Mouse (Mus musculus) neural tube, embryonic 12.5 days (tissue): ENCODE data around the gene Rcan2. TPM values are rescaled to one million over a fixed set of nuclear protein-coding genes. Genes with fewer than 3 reads are reported as not detected.

Experiments
- ATAC-seq: fragments of 200-750 bp; cut with Nextera tagmentation; 2 replicates; pipeline ENCODE4 v1.8.0; 2017; ENCODE audit warnings: low read depth, mild to moderate bottlenecking, moderate TSS enrichment, moderate library complexity; ENCODE audit not compliant: low FRiP score
- H3K27ac ChIP-seq: fragments of 300-500 bp; sonication (generic); 2 replicates; pipeline ENCODE4 v1.5.1; 2016
- H3K27me3 ChIP-seq: fragments of 300-500 bp; sonication (generic); replicated peaks from 2 replicates; pipeline ENCODE4 v1.6.1; 2016; ENCODE audit warnings: mild to moderate bottlenecking
- H3K36me3 ChIP-seq: fragments of 300-500 bp; sonication (generic); 2 replicates; pipeline ENCODE4 v1.6.1; 2016; ENCODE audit warnings: mild to moderate bottlenecking
- H3K4me1 ChIP-seq: fragments of 300-500 bp; sonication (generic); 2 replicates; pipeline ENCODE4 v1.6.1; 2016
- H3K4me2 ChIP-seq: fragments of 300-500 bp; sonication (generic); replicated peaks from 2 replicates; pipeline ENCODE4 v1.6.1; 2016; ENCODE audit warnings: mild to moderate bottlenecking
- H3K4me3 ChIP-seq: fragments of 300-500 bp; sonication (generic); 2 replicates; pipeline ENCODE4 v1.5.1; 2016
- H3K9ac ChIP-seq: fragments of 300-500 bp; sonication (generic); 2 replicates; pipeline ENCODE4 v1.6.1; 2016; ENCODE audit warnings: mild to moderate bottlenecking
- H3K9me3 ChIP-seq: fragments of 300-500 bp; sonication (generic); 2 replicates; pipeline ENCODE4 v1.6.1; 2016; ENCODE audit warnings: mild to moderate bottlenecking
- WGBS: fragments of 180-500 bp; shearing (Covaris S2); methylation state at CpG from one replicate; pipeline ENCODE4 v1.1.7; 2016; 5-methylcytosine and 5-hydroxymethylcytosine counted together
- polyA plus RNA-seq: library from polyadenylated mRNA; unstranded; fragments of >200 nt; fragmentation: Nextera tagmentation; extraction: Ambion mirVana; gene quantifications from 2 replicates; pipeline ENCODE4 v1.2.1, GENCODE M21; 2016

Rcan2 gene
- polyA plus RNA-seq, result 48.8 and 49.5 TPM in 2 replicates

DNA sequence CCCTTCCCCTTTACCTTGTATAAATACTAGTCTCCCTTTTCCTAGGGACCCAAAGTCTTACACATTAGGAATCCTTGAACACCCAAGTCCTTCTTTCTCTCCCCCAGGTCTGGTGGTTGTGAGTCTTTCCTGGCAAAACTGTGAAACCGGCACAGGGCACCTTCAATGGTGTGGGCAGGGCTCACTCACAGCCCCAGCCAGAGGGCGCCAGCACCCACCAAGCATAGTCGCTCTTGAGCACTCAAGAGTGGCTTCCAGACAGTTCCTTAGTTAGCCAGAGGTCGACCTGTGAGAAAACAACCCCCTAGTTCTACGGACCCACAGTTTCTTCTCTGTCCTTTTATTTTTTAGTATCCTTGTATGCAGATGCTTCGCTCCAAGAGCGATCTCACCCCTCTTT lies at the start of gene Rcan2:
Rcan2 (plus strand) TSS at position 275 of the 400 bp plus-strand sequence.
- H3K36me3 ChIP-seq, result no peaks in the 10 kb centered on the region
- WGBS, result 2% methylated on average over 7 of the region's 7 CpGs
- ATAC-seq, result peak; percentile 78
- peak within 1 kb of the TSS; percentile 67 for H3K4me3 ChIP-seq
- peaks cover 8% of the 10 kb centered on the region; the same call in 1 of the 2 replicates for H3K4me1 ChIP-seq
- H3K9ac ChIP-seq, result peak within 1 kb of the TSS; percentile 70
- H3K27ac ChIP-seq, result no peak within 1 kb of the TSS
- peak within 1 kb of the TSS; percentile 97 for H3K4me2 ChIP-seq
- H3K9me3 ChIP-seq, result no peaks in the 10 kb centered on the region
- 0 out of 2 replicates have a peak, but pooled peaks cover 5% of the 10 kb centered on the region for H3K27me3 ChIP-seq

DNA sequence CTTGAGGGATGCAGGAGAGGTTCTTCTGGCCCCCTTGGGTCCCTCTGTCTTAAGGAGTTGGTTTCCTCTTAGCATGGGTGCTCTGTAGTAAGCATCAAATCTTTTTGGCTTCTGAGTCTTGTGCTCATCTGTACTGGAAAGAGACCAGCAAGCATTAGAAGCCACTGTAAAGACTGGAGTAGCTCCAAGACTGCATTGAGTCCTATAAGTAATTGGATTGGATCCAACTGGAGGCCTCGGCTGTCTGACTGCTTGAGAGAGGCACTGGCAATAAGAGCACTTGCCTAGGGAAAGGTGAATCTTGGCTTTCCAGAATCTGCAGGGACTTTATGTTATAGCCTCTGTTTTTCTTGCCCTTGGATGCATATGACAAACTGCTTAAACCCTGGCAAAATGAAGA lies 48.3 kb upstream of the Rcan2 start:
- Histone ChIP-seq H3K9me3 (no peaks in the 10 kb centered on the region), H3K4me2 (no peak overlapping the region), H3K4me3 (no peak overlapping the region), H3K36me3 (no peaks in the 10 kb centered on the region), H3K27ac (no peak overlapping the region), H3K27me3 (no peaks in the 10 kb centered on the region), H3K9ac (no peak overlapping the region), H3K4me1 (no peaks in the 10 kb centered on the region)
- no peak for ATAC-seq
- 82% methylated on average over 1 of the region's 1 CpGs for WGBS

DNA sequence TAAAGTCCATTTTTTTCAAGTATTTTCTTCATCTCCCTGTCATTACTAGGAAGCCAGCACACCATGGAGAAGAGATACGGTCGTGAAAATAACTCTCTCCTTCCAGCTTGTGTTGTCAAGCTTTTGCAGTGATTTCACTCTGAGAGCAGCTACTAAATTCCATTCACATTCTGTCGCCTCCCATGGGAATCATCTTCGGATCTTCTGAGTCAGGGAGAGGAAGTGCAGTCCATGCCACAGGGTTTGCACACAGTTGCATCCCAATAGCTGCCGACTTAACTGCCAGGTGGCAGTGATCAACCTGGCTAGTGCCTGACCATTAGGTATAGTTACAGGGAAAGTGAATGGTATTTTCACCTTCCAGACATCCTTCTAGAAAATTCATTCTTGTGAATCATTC lies 46.5 kb upstream of the Rcan2 start:
- H3K27me3 ChIP-seq, result no peaks in the 10 kb centered on the region
- H3K4me2 ChIP-seq, result no peak overlapping the region
- H3K9ac ChIP-seq, result no peak overlapping the region
- no peak overlapping the region for H3K4me3 ChIP-seq
- no peak for ATAC-seq
- 69% methylated on average over 5 of the region's 5 CpGs for WGBS
- no peaks in the 10 kb centered on the region for H3K9me3 ChIP-seq
- no peaks in the 10 kb centered on the region for H3K4me1 ChIP-seq
- H3K36me3 ChIP-seq, result no peaks in the 10 kb centered on the region
- no peak overlapping the region for H3K27ac ChIP-seq

DNA sequence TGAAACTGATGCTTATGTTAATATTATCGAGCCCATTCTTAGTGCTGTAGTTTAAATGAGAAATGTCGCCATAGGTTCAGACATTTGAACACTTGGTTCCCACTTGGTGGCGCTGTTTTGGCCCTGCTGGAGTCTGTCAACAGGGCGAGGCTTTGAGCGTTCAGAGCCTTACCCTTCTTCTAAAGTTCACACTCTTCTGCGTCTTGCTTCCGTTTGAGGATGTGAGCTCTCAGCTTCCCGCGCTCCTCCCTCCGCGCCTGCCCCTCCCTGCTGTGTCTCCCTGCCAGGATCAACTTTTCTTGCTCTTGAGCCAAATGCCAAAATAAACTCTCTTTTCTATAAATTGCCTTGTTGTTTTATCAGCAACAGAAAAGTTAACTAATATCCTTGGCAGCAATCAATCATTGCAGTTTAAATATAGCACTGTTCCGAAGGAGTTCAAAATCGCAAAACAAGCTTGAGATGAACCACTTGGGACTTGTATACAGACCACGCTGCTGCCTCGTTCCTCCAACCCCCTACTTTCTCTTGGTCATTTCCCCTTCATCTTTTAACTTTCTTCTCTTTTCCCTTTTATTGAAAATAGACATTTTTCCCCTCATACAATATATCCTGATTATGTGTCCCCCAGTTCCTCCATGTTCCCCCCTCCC lies 42.4 kb upstream of the Rcan2 start:
- Histone ChIP-seq H3K27ac (no peak overlapping the region), H3K27me3 (no peaks in the 10 kb centered on the region), H3K4me1 (no peaks in the 10 kb centered on the region), H3K4me2 (no peak overlapping the region), H3K9ac (no peak overlapping the region), H3K9me3 (no peaks in the 10 kb centered on the region), H3K4me3 (no peak overlapping the region), H3K36me3 (no peaks in the 10 kb centered on the region)
- WGBS, result 62% methylated on average over 15 of the region's 15 CpGs
- ATAC-seq, result no peak

DNA sequence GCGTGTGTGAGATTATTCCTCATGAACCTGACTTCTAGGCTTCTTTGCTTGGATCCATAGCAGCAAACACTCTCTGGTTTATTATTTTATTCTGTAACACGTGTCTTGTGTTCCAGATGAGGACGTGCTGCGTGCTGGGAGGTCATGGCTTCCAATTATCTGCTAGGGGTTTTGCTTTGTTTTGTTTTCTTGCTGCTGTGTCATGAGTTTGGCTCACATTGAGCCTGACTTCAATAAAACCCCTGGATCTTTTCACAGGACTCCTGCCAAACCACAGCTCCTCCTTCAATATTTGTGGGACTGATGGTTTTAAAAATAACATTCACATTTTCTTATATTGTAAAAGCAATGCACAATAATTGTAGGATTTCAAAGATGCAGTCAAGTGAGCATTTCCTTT lies 16.6 kb upstream of the Rcan2 start:
- no peaks in the 10 kb centered on the region for H3K9me3 ChIP-seq
- 85% methylated on average over 4 of the region's 4 CpGs for WGBS
- no peak overlapping the region for H3K4me3 ChIP-seq
- no peaks in the 10 kb centered on the region for H3K36me3 ChIP-seq
- H3K4me1 ChIP-seq, result no peaks in the 10 kb centered on the region
- H3K27ac ChIP-seq, result no peak overlapping the region
- no peak overlapping the region for H3K4me2 ChIP-seq
- H3K27me3 ChIP-seq, result no peaks in the 10 kb centered on the region
- no peak for ATAC-seq
- H3K9ac ChIP-seq, result no peak overlapping the region

DNA sequence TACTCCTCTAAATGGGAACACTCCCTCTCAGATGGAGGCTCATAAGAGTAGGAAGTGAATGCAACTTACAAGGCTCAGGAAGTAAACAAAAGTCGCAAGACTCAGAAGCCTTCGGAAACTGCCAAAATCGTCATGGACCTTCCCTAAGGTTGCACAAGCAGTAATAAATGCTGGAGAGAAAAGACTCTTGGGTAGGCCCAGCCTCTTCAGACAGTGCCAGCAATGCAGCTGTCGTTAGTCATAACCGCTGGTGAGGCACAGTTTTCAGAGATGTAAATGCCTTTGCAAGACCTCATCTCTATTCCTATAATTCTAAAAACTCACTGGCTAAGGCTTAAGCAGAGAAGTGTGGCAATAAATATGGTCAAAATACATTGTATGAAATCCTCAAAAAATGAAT lies 12.9 kb upstream of the Rcan2 start:
- ATAC-seq, result no peak
- Histone ChIP-seq H3K9ac (no peak overlapping the region), H3K9me3 (no peaks in the 10 kb centered on the region), H3K27ac (no peak overlapping the region), H3K4me1 (no peaks in the 10 kb centered on the region), H3K4me2 (no peak overlapping the region), H3K27me3 (no peaks in the 10 kb centered on the region), H3K4me3 (no peak overlapping the region), H3K36me3 (no peaks in the 10 kb centered on the region)
- WGBS, result 92% methylated on average over 5 of the region's 5 CpGs

DNA sequence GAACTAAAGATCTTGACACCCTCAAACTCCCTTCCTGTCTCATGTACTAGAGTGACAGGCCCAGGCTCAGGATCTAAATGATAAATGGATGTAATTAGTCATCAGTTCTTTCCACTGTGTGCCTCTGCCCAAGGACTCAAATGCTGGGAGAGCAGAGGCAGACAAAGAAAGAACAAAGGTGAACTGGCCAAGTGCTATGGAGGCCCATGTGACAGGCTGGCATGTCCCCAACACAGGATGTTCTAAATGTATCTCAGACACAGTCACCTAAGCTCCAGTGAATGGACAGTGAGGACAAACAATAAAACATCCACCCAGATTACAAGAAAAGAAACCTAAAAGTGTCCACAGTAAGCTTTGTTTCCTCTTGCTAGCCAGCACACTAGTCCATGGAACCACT lies 11.8 kb upstream of the Rcan2 start:
- no peak overlapping the region for H3K27ac ChIP-seq
- H3K9ac ChIP-seq, result no peak overlapping the region
- no peak overlapping the region for H3K4me2 ChIP-seq
- no peaks in the 10 kb centered on the region for H3K9me3 ChIP-seq
- ATAC-seq, result no peak
- H3K36me3 ChIP-seq, result no peaks in the 10 kb centered on the region
- no peaks in the 10 kb centered on the region for H3K27me3 ChIP-seq
- H3K4me3 ChIP-seq, result no peak overlapping the region
- H3K4me1 ChIP-seq, result no peaks in the 10 kb centered on the region

DNA sequence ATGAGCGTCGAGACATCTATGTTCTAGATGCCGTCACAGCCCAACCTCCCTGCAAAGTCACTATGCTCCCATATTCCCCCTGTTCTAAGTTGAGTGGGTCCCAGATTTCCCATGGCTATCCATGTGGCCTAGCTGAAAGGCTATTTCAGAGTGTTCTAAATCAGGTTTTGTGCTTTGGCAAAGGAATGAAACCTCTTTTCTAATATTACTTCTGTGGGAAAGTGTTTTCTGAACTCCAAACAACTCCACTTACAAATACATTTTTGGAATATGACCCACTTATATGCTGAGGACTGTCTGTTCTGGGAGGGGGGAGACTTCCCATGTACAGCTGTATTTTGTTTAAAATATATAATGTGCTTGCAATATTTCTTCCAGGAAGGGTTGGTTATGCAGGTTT lies 9.4 kb upstream of the Rcan2 start:
- WGBS, result 91% methylated on average over 3 of the region's 3 CpGs
- no peak for ATAC-seq
- H3K4me2 ChIP-seq, result no peak overlapping the region

DNA sequence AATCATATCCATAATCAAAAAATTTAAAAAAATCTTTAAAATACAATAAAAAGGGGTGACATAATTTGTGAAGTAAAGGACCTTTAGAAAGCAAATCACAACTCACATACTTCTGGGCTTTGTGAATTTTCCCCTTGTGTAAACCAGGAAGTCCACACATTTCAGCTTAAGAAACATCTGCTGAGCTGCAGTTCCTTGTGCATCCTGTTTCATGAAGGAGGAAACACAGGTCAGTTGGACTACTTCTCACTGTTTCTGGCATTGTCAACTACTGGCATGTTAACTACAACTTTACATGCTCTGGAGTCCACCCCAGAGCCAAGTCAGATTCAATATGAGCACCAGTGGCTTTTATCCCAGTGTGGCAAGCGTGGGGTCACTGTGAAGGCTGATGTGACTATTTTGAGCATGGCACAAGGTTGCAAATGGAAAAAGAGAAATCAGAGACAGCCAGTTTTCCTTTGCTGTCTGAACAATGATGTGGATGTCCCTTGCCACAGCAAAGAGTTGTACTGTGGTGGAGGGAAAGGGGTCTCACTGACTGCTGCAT lies 6.3 kb upstream of the Rcan2 start:
- ATAC-seq, result no peak
- Histone ChIP-seq H3K4me3 (no peak overlapping the region), H3K9me3 (no peaks in the 10 kb centered on the region), H3K36me3 (no peaks in the 10 kb centered on the region), H3K27ac (no peak overlapping the region), H3K4me2 (no peak overlapping the region), H3K4me1 (no peaks in the 10 kb centered on the region), H3K27me3 (no peaks in the 10 kb centered on the region), H3K9ac (no peak overlapping the region)
- WGBS, result 82% methylated on average over 1 of the region's 1 CpGs

More for the DNA sequence above, 9.4 kb upstream of the Rcan2 start:
- Histone ChIP-seq H3K27ac (no peak overlapping the region), H3K36me3 (no peaks in the 10 kb centered on the region), H3K9me3 (no peaks in the 10 kb centered on the region), H3K9ac (no peak overlapping the region), H3K4me3 (no peak overlapping the region), H3K27me3 (no peaks in the 10 kb centered on the region), H3K4me1 (no peaks in the 10 kb centered on the region)

DNA sequence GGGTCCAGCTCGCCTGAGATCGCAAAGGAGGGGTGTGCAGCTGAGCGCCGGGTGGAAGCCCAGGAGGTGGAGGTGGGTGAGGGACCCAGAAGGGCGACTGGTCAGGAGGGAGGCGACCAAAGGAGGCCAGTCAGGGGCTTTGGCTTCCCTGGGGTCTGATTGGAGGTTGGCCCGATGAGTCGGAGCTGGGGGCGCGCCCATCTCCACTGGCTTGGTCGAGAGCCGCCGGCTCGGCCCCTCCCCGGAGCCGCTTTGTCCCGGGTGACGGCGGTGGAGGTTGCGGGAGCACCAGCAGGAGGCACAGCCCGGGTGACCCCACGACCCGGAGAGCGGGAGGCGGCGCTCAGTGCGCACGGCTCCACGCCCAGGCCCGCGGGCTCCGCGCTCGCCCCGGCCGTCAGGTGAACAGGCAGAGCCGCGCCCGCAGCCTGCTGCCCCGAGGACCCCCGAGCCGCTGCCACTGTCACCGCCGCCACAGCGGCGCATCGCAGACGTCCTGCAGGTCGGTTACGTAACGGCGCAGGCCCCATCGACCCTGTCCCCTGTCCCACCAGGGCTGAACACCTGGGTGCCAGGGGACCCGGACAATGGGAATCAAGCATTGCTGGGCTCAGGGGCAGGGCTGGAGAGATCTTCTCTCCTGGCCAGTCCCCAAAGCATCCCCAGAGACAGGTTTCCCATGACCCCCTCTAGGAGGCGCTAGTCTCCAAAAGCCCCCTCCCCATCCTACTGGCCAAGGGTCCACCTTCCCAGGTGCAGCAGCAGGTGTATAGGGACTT lies 633 bp downstream of the Rcan2 start:
- WGBS, result 0% methylated on average over 55 of the region's 55 CpGs
- 0 out of 2 replicates have a peak, but pooled peaks cover 5% of the 10 kb centered on the region for H3K27me3 ChIP-seq
- ATAC-seq, result peak; percentile 91
- H3K9me3 ChIP-seq, result no peaks in the 10 kb centered on the region
- peak overlapping the region; percentile 67 for H3K4me3 ChIP-seq
- peaks cover 8% of the 10 kb centered on the region; the same call in 1 of the 2 replicates for H3K4me1 ChIP-seq
- peak overlapping the region; percentile 70 for H3K9ac ChIP-seq
- no peak overlapping the region for H3K27ac ChIP-seq
- no peaks in the 10 kb centered on the region for H3K36me3 ChIP-seq
- peak overlapping the region; percentile 97 for H3K4me2 ChIP-seq

DNA sequence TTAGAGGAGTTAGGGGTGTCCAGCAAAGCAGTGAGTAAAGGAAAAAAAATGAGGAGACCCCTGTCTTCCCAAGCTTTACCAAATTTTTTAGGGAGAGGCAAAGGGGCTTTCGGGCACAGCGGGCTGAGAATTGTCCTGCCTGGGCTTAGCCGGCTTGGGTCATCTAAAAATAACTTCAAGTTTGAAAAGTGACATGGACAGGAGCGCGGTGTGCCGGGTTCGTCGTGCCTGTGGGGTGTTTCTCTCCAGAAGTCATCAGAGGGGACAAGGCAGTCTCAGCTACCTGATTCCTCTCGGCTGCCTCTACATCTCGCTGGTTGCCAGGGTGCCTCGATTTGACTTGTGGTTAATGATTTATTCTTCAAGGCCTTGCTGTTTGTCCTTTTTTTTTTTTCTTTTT lies 1.3 kb downstream of the Rcan2 start:
- Histone ChIP-seq H3K27ac (no peak overlapping the region), H3K36me3 (no peaks in the 10 kb centered on the region), H3K27me3 (0 out of 2 replicates have a peak, but pooled peaks cover 5% of the 10 kb centered on the region), H3K9me3 (no peaks in the 10 kb centered on the region), H3K9ac (no peak overlapping the region), H3K4me2 (peak overlapping the region; percentile 97), H3K4me3 (peak overlapping the region; percentile 67), H3K4me1 (peaks cover 8% of the 10 kb centered on the region; the same call in 1 of the 2 replicates)
- ATAC-seq, result no peak
- 53% methylated on average over 11 of the region's 11 CpGs for WGBS

DNA sequence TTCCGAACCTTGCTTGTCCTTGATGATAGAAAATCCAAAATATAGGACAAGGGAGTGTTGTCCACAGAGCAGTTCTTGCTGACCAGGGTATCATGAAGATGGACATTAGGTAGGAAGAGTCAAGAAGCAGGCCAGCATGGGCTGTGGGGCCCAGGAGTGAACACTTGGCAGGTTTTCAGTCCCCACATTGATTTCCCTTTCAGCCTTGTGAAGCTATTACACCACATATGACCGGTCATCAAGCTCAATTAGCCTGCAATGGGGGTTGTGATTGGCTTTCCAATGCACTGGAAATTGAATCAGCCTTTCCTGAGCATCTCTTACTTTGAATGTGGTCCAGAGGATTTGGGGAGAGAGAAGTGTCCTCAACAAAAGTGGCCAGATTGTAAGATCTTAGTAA lies 2.0 kb downstream of the Rcan2 start:
- WGBS, result 86% methylated on average over 2 of the region's 2 CpGs
- no peak overlapping the region for H3K4me2 ChIP-seq

More for the DNA sequence above, 2.0 kb downstream of the Rcan2 start:
- no peak overlapping the region for H3K27ac ChIP-seq
- H3K36me3 ChIP-seq, result no peaks in the 10 kb centered on the region
- no peak for ATAC-seq
- 0 out of 2 replicates have a peak, but pooled peaks cover 5% of the 10 kb centered on the region for H3K27me3 ChIP-seq
- no peaks in the 10 kb centered on the region for H3K9me3 ChIP-seq
- H3K4me3 ChIP-seq, result no peak overlapping the region
- no peak overlapping the region for H3K9ac ChIP-seq
- peaks cover 8% of the 10 kb centered on the region; the same call in 1 of the 2 replicates for H3K4me1 ChIP-seq
